Mouse (Mus musculus): ENCODE results near the gene Trim52. TPM values are rescaled to one million over a fixed set of nuclear protein-coding genes. Genes with fewer than 3 reads are reported as not detected.
"Not testable (repeated sequence)": the region's sequence is repeated elsewhere in the genome, so short reads cannot be mapped to it uniquely, and the experiment has no call there.

Gene Trim52
- total RNA-seq, 2 experiments from 2014 or later = not detected

GRCm38 (mm10) chr14:106163196-106163595, 57.2 kb downstream of the Trim52 start:
- no peak overlapping the region for H3K27ac ChIP-seq
- DNase-seq (ENCODE audit: low spot score in 2 of 2) = no peak

DNA sequence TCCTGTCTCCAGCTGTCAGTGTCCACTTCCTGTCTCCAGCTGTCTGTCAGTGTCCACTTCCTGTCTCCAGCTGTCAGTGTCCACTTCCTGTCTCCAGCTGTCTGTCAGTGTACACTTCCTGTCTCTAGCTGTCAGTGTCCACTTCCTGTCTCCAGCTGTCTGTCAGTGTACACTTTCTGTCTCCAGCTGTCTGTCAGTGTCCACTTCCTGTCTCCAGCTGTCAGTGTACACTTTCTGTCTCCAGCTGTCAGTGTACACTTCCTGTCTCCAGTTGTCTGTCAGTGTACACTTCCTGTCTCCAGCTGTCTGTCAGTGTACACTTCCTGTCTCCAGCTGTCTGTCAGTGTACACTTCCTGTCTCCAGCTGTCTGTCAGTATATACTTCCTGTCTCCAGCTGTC, 57.9 kb downstream of the Trim52 start:
- H3K4me3 ChIP-seq; DNase-seq (ENCODE audit: low spot score in 2 of 2); H3K27ac ChIP-seq: not testable (repeated sequence)

More at GRCm38 (mm10) chr14:106163196-106163595, 57.2 kb downstream of the Trim52 start:
- no peak for TF ChIP-seq CTCF (conservative IDR thresholded peaks at IDR 0.05)
- H3K4me3 ChIP-seq = no peak overlapping the region

DNA sequence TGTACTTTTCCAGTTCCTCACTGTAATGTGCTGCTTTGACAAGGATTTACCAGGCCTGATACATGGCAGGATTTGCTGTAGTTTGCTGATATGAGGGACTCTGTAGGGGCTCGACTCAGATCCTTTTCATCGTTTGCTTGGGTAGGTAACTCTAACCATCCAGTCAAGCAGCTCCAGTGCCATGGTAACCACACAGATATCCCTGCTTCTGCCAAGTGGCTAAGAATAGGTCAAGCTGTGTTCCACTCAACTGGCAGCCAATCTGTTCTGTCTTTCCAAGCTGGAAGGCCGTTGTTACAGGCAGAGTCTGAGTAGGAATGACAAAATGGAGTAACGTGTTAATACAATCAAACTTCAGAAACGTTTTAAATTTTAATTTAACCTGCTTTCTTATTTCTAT, 70.9 kb downstream of the Trim52 start:
- peak; percentile 27 to 44 for DNase-seq (ENCODE audit: low spot score in 2 of 2)
- no peak for TF ChIP-seq CTCF (conservative IDR thresholded peaks at IDR 0.05)
- no peak overlapping the region for H3K4me3 ChIP-seq
- H3K27ac ChIP-seq = no peak overlapping the region

DNA sequence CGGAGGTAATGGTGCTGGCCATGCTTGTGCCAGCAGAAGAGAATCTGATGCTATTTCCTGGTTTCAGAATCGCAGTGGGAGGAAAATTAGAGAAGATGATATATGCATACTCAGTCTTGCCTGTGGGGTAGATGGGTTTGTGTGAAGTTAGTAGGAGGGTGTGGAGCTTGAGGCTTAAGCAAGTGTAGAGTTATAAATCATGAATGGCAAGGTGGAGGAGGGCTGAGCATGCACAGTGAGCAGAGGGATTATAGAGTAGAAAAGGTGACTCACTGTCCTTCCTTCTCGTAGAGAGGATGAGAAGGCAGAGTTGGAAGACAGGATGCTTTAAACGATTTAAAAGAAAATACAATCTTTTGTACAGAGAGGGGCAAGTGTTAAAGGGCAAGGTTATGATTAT, 72.2 kb downstream of the Trim52 start:
- DNase-seq (ENCODE audit: low spot score in 2 of 2) = no peak
- no peak overlapping the region for H3K27ac ChIP-seq
- no peak for TF ChIP-seq CTCF (conservative IDR thresholded peaks at IDR 0.05)
- H3K4me3 ChIP-seq = no peak overlapping the region

DNA sequence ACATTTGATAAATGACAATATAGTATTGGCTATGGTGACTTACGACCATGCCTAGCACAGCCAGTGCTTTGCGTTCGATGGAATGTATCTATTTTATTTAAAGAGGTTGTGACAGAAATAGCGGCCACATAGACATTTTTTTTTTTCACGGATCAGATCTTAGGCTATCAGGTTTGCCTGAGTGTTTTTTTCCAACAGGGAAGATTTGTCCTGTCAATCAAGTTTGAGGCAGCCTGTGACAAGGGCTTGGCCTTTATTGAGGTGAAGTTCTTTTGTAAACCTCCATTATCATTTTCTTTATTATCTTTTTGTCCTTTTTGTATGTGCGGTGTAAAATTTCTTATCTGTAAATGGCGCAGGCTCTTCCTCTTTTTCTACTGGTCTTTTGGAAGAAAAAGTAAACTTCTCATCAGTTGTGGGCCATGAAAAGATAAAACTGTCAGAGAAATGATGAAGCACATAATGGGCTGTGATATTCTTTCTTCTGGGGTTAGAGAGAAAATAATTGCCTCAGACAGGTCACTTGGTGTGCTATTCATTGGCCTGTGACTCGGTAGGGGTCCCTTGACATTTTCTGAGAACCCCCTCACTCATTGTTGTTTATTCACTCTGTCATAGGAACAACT, 73.2 kb downstream of the Trim52 start:
- Histone ChIP-seq H3K27ac (no peak overlapping the region), H3K4me3 (no peak overlapping the region)
- no peak for TF ChIP-seq CTCF (conservative IDR thresholded peaks at IDR 0.05)
- no peak for DNase-seq (ENCODE audit: low spot score in 2 of 2)

GRCm38 (mm10) chr14:106179728-106180125, 73.7 kb downstream of the Trim52 start:
- TF ChIP-seq CTCF (conservative IDR thresholded peaks at IDR 0.05) = no peak
- H3K27ac ChIP-seq = no peak overlapping the region
- DNase-seq (ENCODE audit: low spot score in 2 of 2) = no peak
- H3K4me3 ChIP-seq = no peak overlapping the region

- no peak overlapping the region for H3K27ac ChIP-seq
- DNase-seq (ENCODE audit: low spot score in 2 of 2) = no peak
- no peak overlapping the region for H3K4me3 ChIP-seq
- TF ChIP-seq CTCF (conservative IDR thresholded peaks at IDR 0.05) = no peak
Measured at GRCm38 (mm10) chr14:106180616-106181015, 74.6 kb downstream of the Trim52 start.

GRCm38 (mm10) chr14:106183985-106184384, 78.0 kb downstream of the Trim52 start:
- no peak overlapping the region for H3K4me3 ChIP-seq
- H3K27ac ChIP-seq = no peak overlapping the region
- no peak for DNase-seq (ENCODE audit: low spot score in 2 of 2)
- TF ChIP-seq CTCF (conservative IDR thresholded peaks at IDR 0.05) = no peak

Other genes starting within 250 kb of the Trim52 start
- 10 to 100 TPM; 66.7 to 74.2 TPM for gene Spry2, start 209.4 kb upstream of the Trim52 start, total RNA-seq (2021)

Data from layer of hippocampus, adult 2 months (tissue).